Mouse (Mus musculus) erythroblast, embryonic 14.5 days (primary cell): ENCODE results near the gene Ackr3. TPM values are rescaled to one million over a fixed set of nuclear protein-coding genes. Genes with fewer than 3 reads are reported as not detected.
A peak's percentile ranks its signal among the peaks of the same experiment; 100 is the strongest.

Experiments
- H3K27me3 ChIP-seq: 2 replicates; pipeline ENCODE4 v1.6.1; 2012; ENCODE audit warnings: inconsistent platforms; ENCODE audit not compliant: control insufficient read depth
- H3K36me3 ChIP-seq: 2 replicates; pipeline ENCODE4 v1.6.1; 2012; ENCODE audit warnings: mild to moderate bottlenecking, inconsistent platforms; ENCODE audit not compliant: control insufficient read depth
- H3K4me1 ChIP-seq: 2 replicates; pipeline ENCODE4 v1.6.1; 2012; ENCODE audit warnings: inconsistent platforms; ENCODE audit not compliant: control insufficient read depth
- H3K4me3 ChIP-seq: replicated peaks from 2 replicates; pipeline ENCODE3; 2012; ENCODE audit warnings: moderate library complexity, mild to moderate bottlenecking, inconsistent platforms
- H3K9me3 ChIP-seq: 2 replicates; pipeline ENCODE4 v1.6.1; 2012; ENCODE audit warnings: low read length, inconsistent platforms, mixed read lengths; ENCODE audit not compliant: control insufficient read depth
- GATA1 ChIP-seq: IDR thresholded peaks from 2 replicates; pipeline ENCODE4 v1.6.1; 2012; ENCODE audit warnings: low read length, inconsistent platforms, mixed read lengths
- TAL1 ChIP-seq: IDR thresholded peaks from 3 replicates; pipeline ENCODE4 v1.6.1; 2012; ENCODE audit warnings: low read length, inconsistent platforms, mixed read lengths
- polyA plus RNA-seq: library from polyadenylated mRNA; stranded (reverse); fragments of >175 nt; gene quantifications from 2 replicates; pipeline ENCODE4 v1.2.3, GENCODE M21; 2012

Ackr3 gene
- polyA plus RNA-seq, 1 experiment, result not detected

- no peak for TF ChIP-seq TAL1
- no peak for TF ChIP-seq GATA1
- Histone ChIP-seq H3K4me1 (peaks cover 100% of the 10 kb centered on the region), H3K27me3 (peaks cover 9% of the 10 kb centered on the region; the same call in 1 of the 2 replicates), H3K9me3 (no peaks in the 10 kb centered on the region), H3K4me3 (no peak overlapping the region), H3K36me3 (no peaks in the 10 kb centered on the region; the same call in 1 of the 2 replicates)
Observed at GRCm38 (mm10) chr1:90244537-90244936, 40.8 kb downstream of the Ackr3 start.

- TF ChIP-seq TAL1, result no peak
- no peak for TF ChIP-seq GATA1
- Histone ChIP-seq H3K36me3 (no peaks in the 10 kb centered on the region; the same call in 1 of the 2 replicates), H3K4me3 (no peak overlapping the region), H3K9me3 (no peaks in the 10 kb centered on the region), H3K4me1 (peaks cover 100% of the 10 kb centered on the region), H3K27me3 (peaks cover 5% of the 10 kb centered on the region; the same call in 1 of the 2 replicates)
Observed at GRCm38 (mm10) chr1:90245533-90245932, 41.8 kb downstream of the Ackr3 start.

- peaks cover 100% of the 10 kb centered on the region for H3K4me1 ChIP-seq
- TF ChIP-seq TAL1 (no peak), GATA1 (no peak)
- no peak overlapping the region for H3K4me3 ChIP-seq
- no peaks in the 10 kb centered on the region; the same call in 1 of the 2 replicates for H3K36me3 ChIP-seq
- H3K9me3 ChIP-seq, result no peaks in the 10 kb centered on the region
- peaks cover 8% of the 10 kb centered on the region for H3K27me3 ChIP-seq
Observed at GRCm38 (mm10) chr1:90246035-90246434, 42.3 kb downstream of the Ackr3 start.

GRCm38 (mm10) chr1:90246800-90247199 lies 43.0 kb downstream of the Ackr3 start:
- Histone ChIP-seq H3K4me1 (peaks cover 98% of the 10 kb centered on the region), H3K36me3 (no peaks in the 10 kb centered on the region; the same call in 1 of the 2 replicates), H3K27me3 (peaks cover 10% of the 10 kb centered on the region), H3K9me3 (no peaks in the 10 kb centered on the region), H3K4me3 (peak overlapping the region; percentile 20)
- peak; percentile 92 for TF ChIP-seq GATA1
- TF ChIP-seq TAL1, result peak; percentile 89

- Histone ChIP-seq H3K4me3 (peak overlapping the region; percentile 48), H3K27me3 (peaks cover 13% of the 10 kb centered on the region), H3K9me3 (no peaks in the 10 kb centered on the region), H3K4me1 (peaks cover 97% of the 10 kb centered on the region), H3K36me3 (no peaks in the 10 kb centered on the region; the same call in 1 of the 2 replicates)
- TF ChIP-seq GATA1, result no peak
- no peak for TF ChIP-seq TAL1
Observed at GRCm38 (mm10) chr1:90247234-90247633, 43.5 kb downstream of the Ackr3 start.

GRCm38 (mm10) chr1:90247756-90248541 lies 44.2 kb downstream of the Ackr3 start:
- Histone ChIP-seq H3K9me3 (no peaks in the 10 kb centered on the region), H3K4me3 (peak overlapping the region; percentile 48), H3K36me3 (no peaks in the 10 kb centered on the region; the same call in 1 of the 2 replicates), H3K27me3 (peaks cover 20% of the 10 kb centered on the region), H3K4me1 (peaks cover 97% of the 10 kb centered on the region)
- TF ChIP-seq TAL1 (peak; percentile 52), GATA1 (peak; percentile 70)

- Histone ChIP-seq H3K4me1 (peaks cover 86% of the 10 kb centered on the region), H3K27me3 (peaks cover 26% of the 10 kb centered on the region), H3K4me3 (peak overlapping the region; percentile 37), H3K36me3 (no peaks in the 10 kb centered on the region; the same call in 1 of the 2 replicates), H3K9me3 (no peaks in the 10 kb centered on the region)
- no peak for TF ChIP-seq TAL1
- no peak for TF ChIP-seq GATA1
Observed at GRCm38 (mm10) chr1:90248966-90249735, 45.4 kb downstream of the Ackr3 start.

- Histone ChIP-seq H3K27me3 (peaks cover 34% of the 10 kb centered on the region), H3K9me3 (no peaks in the 10 kb centered on the region), H3K4me1 (peaks cover 75% of the 10 kb centered on the region), H3K4me3 (no peak overlapping the region), H3K36me3 (no peaks in the 10 kb centered on the region; the same call in 1 of the 2 replicates)
- no peak for TF ChIP-seq TAL1
Observed at GRCm38 (mm10) chr1:90250419-90250818, 46.6 kb downstream of the Ackr3 start.

- TF ChIP-seq GATA1, result no peak
- TF ChIP-seq TAL1, result no peak
- Histone ChIP-seq H3K4me1 (peaks cover 67% of the 10 kb centered on the region), H3K4me3 (no peak overlapping the region), H3K36me3 (no peaks in the 10 kb centered on the region; the same call in 1 of the 2 replicates), H3K27me3 (peaks cover 36% of the 10 kb centered on the region), H3K9me3 (no peaks in the 10 kb centered on the region)
Observed at GRCm38 (mm10) chr1:90251156-90251555, 47.4 kb downstream of the Ackr3 start.
